Mouse (Mus musculus): ENCODE data around the gene Pop5. TPM values are rescaled to one million over a fixed set of nuclear protein-coding genes. Genes with fewer than 3 reads are reported as not detected.

Gene Pop5
- polyA plus RNA-seq, 1 experiment from 2014 or later: 127 TPM

- Histone ChIP-seq H3K9ac (replicated peaks) (peak overlapping the region; percentile 82), H3K36me3 (no peaks in the 10 kb centered on the region), H3K4me1 (peaks cover 41% of the 10 kb centered on the region), H3K4me2 (peak overlapping the region; percentile 99), H3K4me3 (replicated peaks) (peak overlapping the region; percentile 68), H3K27ac (replicated peaks) (peak overlapping the region; percentile 81), H3K9me3 (replicated peaks) (no peaks in the 10 kb centered on the region), H3K27me3 (replicated peaks) (peaks cover 4% of the 10 kb centered on the region; the same call in 1 of the 2 replicates)
- ATAC-seq (ENCODE audit: low FRiP score): peak; percentile 29; the same call in 1 of the 2 replicates
- WGBS: 4% methylated on average over 12 of the region's 12 CpGs
These were observed 40.9 kb upstream of the Pop5 start for GRCm38 (mm10) chr5:115194626-115195221.

- 9% methylated on average over 23 of the region's 23 CpGs for WGBS
- Histone ChIP-seq H3K4me1 (peaks cover 25% of the 10 kb centered on the region), H3K9me3 (replicated peaks) (no peaks in the 10 kb centered on the region), H3K27me3 (replicated peaks) (no peaks in the 10 kb centered on the region), H3K36me3 (no peaks in the 10 kb centered on the region), H3K4me2 (peak overlapping the region; percentile 58), H3K9ac (replicated peaks) (peak overlapping the region; percentile 30), H3K4me3 (replicated peaks) (peak overlapping the region; percentile 31), H3K27ac (replicated peaks) (peak overlapping the region; percentile 77)
- ATAC-seq (ENCODE audit: low FRiP score): peak; percentile 60
These were observed 31.7 kb upstream of the Pop5 start for GRCm38 (mm10) chr5:115203735-115204561.

GRCm38 (mm10) chr5:115204562-115205311 lies 30.9 kb upstream of the Pop5 start:
- H3K27ac ChIP-seq (replicated peaks): peak overlapping the region; percentile 77
- H3K9ac ChIP-seq (replicated peaks): peak overlapping the region; percentile 30
- H3K4me1 ChIP-seq: peaks cover 25% of the 10 kb centered on the region
- ATAC-seq (ENCODE audit: low FRiP score): peak; percentile 80; the same call in 1 of the 2 replicates
- H3K36me3 ChIP-seq: no peaks in the 10 kb centered on the region
- peak overlapping the region; percentile 31 for H3K4me3 ChIP-seq (replicated peaks)
- WGBS: 2% methylated on average over 31 of the region's 31 CpGs
- H3K9me3 ChIP-seq (replicated peaks): no peaks in the 10 kb centered on the region
- H3K4me2 ChIP-seq: peak overlapping the region; percentile 58
- no peaks in the 10 kb centered on the region for H3K27me3 ChIP-seq (replicated peaks)

GRCm38 (mm10) chr5:115207244-115207643 lies 28.4 kb upstream of the Pop5 start:
- WGBS: 51% methylated on average over 5 of the region's 5 CpGs
- peaks cover 25% of the 10 kb centered on the region for H3K4me1 ChIP-seq
- H3K9ac ChIP-seq (replicated peaks): no peak overlapping the region
- H3K4me3 ChIP-seq (replicated peaks): no peak overlapping the region
- H3K4me2 ChIP-seq: no peak overlapping the region
- H3K9me3 ChIP-seq (replicated peaks): no peaks in the 10 kb centered on the region
- H3K27ac ChIP-seq (replicated peaks): no peak overlapping the region
- ATAC-seq (ENCODE audit: low FRiP score): no peak
- no peaks in the 10 kb centered on the region for H3K27me3 ChIP-seq (replicated peaks)
- no peaks in the 10 kb centered on the region for H3K36me3 ChIP-seq

GRCm38 (mm10) chr5:115207892-115208291 lies 27.7 kb upstream of the Pop5 start:
- H3K27ac ChIP-seq (replicated peaks): peak overlapping the region; percentile 15; the same call in 1 of the 2 replicates
- no peak for ATAC-seq (ENCODE audit: low FRiP score)
- no peaks in the 10 kb centered on the region for H3K27me3 ChIP-seq (replicated peaks)
- H3K9me3 ChIP-seq (replicated peaks): no peaks in the 10 kb centered on the region
- no peak overlapping the region for H3K9ac ChIP-seq (replicated peaks)
- H3K36me3 ChIP-seq: no peaks in the 10 kb centered on the region
- 10% methylated on average over 12 of the region's 16 CpGs for WGBS
- H3K4me1 ChIP-seq: peaks cover 25% of the 10 kb centered on the region
- H3K4me3 ChIP-seq (replicated peaks): no peak overlapping the region
- H3K4me2 ChIP-seq: no peak overlapping the region

GRCm38 (mm10) chr5:115208601-115209000 lies 27.0 kb upstream of the Pop5 start:
- Histone ChIP-seq H3K4me2 (no peak overlapping the region), H3K4me3 (replicated peaks) (no peak overlapping the region), H3K9ac (replicated peaks) (no peak overlapping the region), H3K4me1 (peaks cover 24% of the 10 kb centered on the region), H3K27ac (replicated peaks) (no peak overlapping the region), H3K9me3 (replicated peaks) (no peaks in the 10 kb centered on the region), H3K27me3 (replicated peaks) (no peaks in the 10 kb centered on the region), H3K36me3 (no peaks in the 10 kb centered on the region)
- no peak for ATAC-seq (ENCODE audit: low FRiP score)
- 65% methylated on average over 5 of the region's 5 CpGs for WGBS

- H3K36me3 ChIP-seq: no peaks in the 10 kb centered on the region
- H3K9me3 ChIP-seq (replicated peaks): no peaks in the 10 kb centered on the region
- no peak overlapping the region for H3K4me2 ChIP-seq
- no peaks in the 10 kb centered on the region for H3K27me3 ChIP-seq (replicated peaks)
- no peak overlapping the region for H3K4me3 ChIP-seq (replicated peaks)
- peaks cover 16% of the 10 kb centered on the region for H3K4me1 ChIP-seq
- 11% methylated on average over 1 of the region's 1 CpGs for WGBS
- no peak overlapping the region for H3K9ac ChIP-seq (replicated peaks)
- no peak overlapping the region for H3K27ac ChIP-seq (replicated peaks)
- ATAC-seq (ENCODE audit: low FRiP score): no peak
These were observed 25.3 kb upstream of the Pop5 start for GRCm38 (mm10) chr5:115210380-115210779.

- no peaks in the 10 kb centered on the region for H3K36me3 ChIP-seq
- H3K4me2 ChIP-seq: no peak overlapping the region
- no peaks in the 10 kb centered on the region for H3K9me3 ChIP-seq (replicated peaks)
- H3K9ac ChIP-seq (replicated peaks): no peak overlapping the region
- no peak overlapping the region for H3K4me3 ChIP-seq (replicated peaks)
- 62% methylated on average over 9 of the region's 9 CpGs for WGBS
- H3K27me3 ChIP-seq (replicated peaks): no peaks in the 10 kb centered on the region
- ATAC-seq (ENCODE audit: low FRiP score): no peak
- H3K27ac ChIP-seq (replicated peaks): no peak overlapping the region
- H3K4me1 ChIP-seq: peaks cover 20% of the 10 kb centered on the region
These were observed 23.2 kb upstream of the Pop5 start for GRCm38 (mm10) chr5:115212451-115212850.

- no peak for ATAC-seq (ENCODE audit: low FRiP score)
- H3K36me3 ChIP-seq: no peaks in the 10 kb centered on the region
- H3K9ac ChIP-seq (replicated peaks): no peak overlapping the region
- no peaks in the 10 kb centered on the region for H3K9me3 ChIP-seq (replicated peaks)
- no peak overlapping the region for H3K4me2 ChIP-seq
- peaks cover 19% of the 10 kb centered on the region for H3K4me1 ChIP-seq
- WGBS: 58% methylated on average over 4 of the region's 4 CpGs
- H3K27ac ChIP-seq (replicated peaks): no peak overlapping the region
- no peak overlapping the region for H3K4me3 ChIP-seq (replicated peaks)
- H3K27me3 ChIP-seq (replicated peaks): no peaks in the 10 kb centered on the region
These were observed 22.8 kb upstream of the Pop5 start for GRCm38 (mm10) chr5:115212861-115213260.

GRCm38 (mm10) chr5:115214864-115215263 lies 20.8 kb upstream of the Pop5 start:
- ATAC-seq (ENCODE audit: low FRiP score): peak; percentile 86
- H3K4me1 ChIP-seq: peaks cover 15% of the 10 kb centered on the region
- H3K27ac ChIP-seq (replicated peaks): peak overlapping the region; percentile 81
- peak overlapping the region; percentile 67 for H3K4me2 ChIP-seq
- WGBS: under 1% methylated on average over 17 of the region's 17 CpGs
- no peaks in the 10 kb centered on the region for H3K36me3 ChIP-seq
- H3K9ac ChIP-seq (replicated peaks): peak overlapping the region; percentile 61
- H3K27me3 ChIP-seq (replicated peaks): no peaks in the 10 kb centered on the region
- H3K9me3 ChIP-seq (replicated peaks): no peaks in the 10 kb centered on the region
- H3K4me3 ChIP-seq (replicated peaks): peak overlapping the region; percentile 44

- no peaks in the 10 kb centered on the region for H3K36me3 ChIP-seq
- peak; percentile 61; the same call in 1 of the 2 replicates for ATAC-seq (ENCODE audit: low FRiP score)
- peak overlapping the region; percentile 61 for H3K9ac ChIP-seq (replicated peaks)
- H3K4me1 ChIP-seq: peaks cover 15% of the 10 kb centered on the region
- peak overlapping the region; percentile 44 for H3K4me3 ChIP-seq (replicated peaks)
- no peaks in the 10 kb centered on the region for H3K9me3 ChIP-seq (replicated peaks)
- no peaks in the 10 kb centered on the region for H3K27me3 ChIP-seq (replicated peaks)
- H3K27ac ChIP-seq (replicated peaks): peak overlapping the region; percentile 81
- WGBS: 19% methylated on average over 27 of the region's 27 CpGs
- peak overlapping the region; percentile 67 for H3K4me2 ChIP-seq
These were observed 20.1 kb upstream of the Pop5 start for GRCm38 (mm10) chr5:115215273-115216185.

Measured in neural tube, embryonic 15.5 days (tissue).